Mouse (Mus musculus) kidney, postnatal 36 days (tissue): ENCODE results near the gene Usp7.
"Not testable (repeated sequence)": the region's sequence is repeated elsewhere in the genome, so short reads cannot be mapped to it uniquely, and the experiment has no call there.

Experiments used
- DNase-seq, 2 experiments: peaks; one replicate each; pipeline ENCODE4 v3.0.0; 2021 to 2022; ENCODE audit warnings: mixed read lengths in 2 of 2

Usp7 gene

GRCm38 (mm10) chr16:8781660-8782059 lies 10.4 kb downstream of the Usp7 start:
- DNase-seq = no peak

GRCm38 (mm10) chr16:8781191-8781590 lies 10.9 kb downstream of the Usp7 start:
- peak; percentile 7 for DNase-seq

- DNase-seq = no peak
Measured at GRCm38 (mm10) chr16:8780187-8780586, 11.9 kb downstream of the Usp7 start.

GRCm38 (mm10) chr16:8778697-8779096 lies 13.4 kb downstream of the Usp7 start:
- no peak for DNase-seq

GRCm38 (mm10) chr16:8777202-8777601 lies 14.9 kb downstream of the Usp7 start:
- no peak for DNase-seq

- no peak for DNase-seq
Measured at GRCm38 (mm10) chr16:8776634-8777033, 15.5 kb downstream of the Usp7 start.

GRCm38 (mm10) chr16:8771086-8771485 lies 21.0 kb downstream of the Usp7 start:
- no peak for DNase-seq

- not testable (repeated sequence) for DNase-seq
Measured at GRCm38 (mm10) chr16:8770342-8770741, 21.8 kb downstream of the Usp7 start.

- DNase-seq = no peak
Measured at GRCm38 (mm10) chr16:8769466-8769865, 22.6 kb downstream of the Usp7 start.

- peak; percentile 74 to 83 for DNase-seq
Measured at GRCm38 (mm10) chr16:8769065-8769464, 23.0 kb downstream of the Usp7 start.

GRCm38 (mm10) chr16:8768588-8768987 lies 23.5 kb downstream of the Usp7 start:
- peak; percentile 4 to 16 for DNase-seq

- no peak for DNase-seq
Measured at GRCm38 (mm10) chr16:8768071-8768470, 24.0 kb downstream of the Usp7 start.

- no peak for DNase-seq
Measured at GRCm38 (mm10) chr16:8767133-8768052, 24.7 kb downstream of the Usp7 start.

GRCm38 (mm10) chr16:8766196-8766595 lies 25.9 kb downstream of the Usp7 start:
- no peak for DNase-seq

GRCm38 (mm10) chr16:8764124-8764907 lies 27.8 kb downstream of the Usp7 start:
- no peak for DNase-seq

- DNase-seq = no peak
Measured at GRCm38 (mm10) chr16:8763028-8763427, 29.1 kb downstream of the Usp7 start.

- no peak for DNase-seq
Measured at GRCm38 (mm10) chr16:8761894-8762293, 30.2 kb downstream of the Usp7 start.

GRCm38 (mm10) chr16:8761005-8761404 lies 31.1 kb downstream of the Usp7 start:
- no peak for DNase-seq

- DNase-seq = no peak
Measured at GRCm38 (mm10) chr16:8758979-8759378, 33.1 kb downstream of the Usp7 start.

GRCm38 (mm10) chr16:8758193-8758592 lies 33.9 kb downstream of the Usp7 start:
- DNase-seq = no peak

GRCm38 (mm10) chr16:8757586-8757985 lies 34.5 kb downstream of the Usp7 start:
- DNase-seq = not testable (repeated sequence)

- DNase-seq = no peak
Measured at GRCm38 (mm10) chr16:8752334-8752733, 39.8 kb downstream of the Usp7 start.

GRCm38 (mm10) chr16:8751555-8752235 lies 40.4 kb downstream of the Usp7 start:
- no peak for DNase-seq
